Mouse (Mus musculus): ENCODE data around the gene Jmjd8.

GRCm38 (mm10) chr17:25808028-25808427 lies 20.6 kb upstream of the Jmjd8 start:
- TF ChIP-seq CTCF (IDR thresholded peaks at IDR 0.05; ENCODE audit: extremely low read depth, insufficient read length, insufficient replicate concordance, low read depth, low read length) (no peak), POLR2A (IDR thresholded peaks at IDR 0.05; ENCODE audit: low read depth, low read length) (no peak)

Data from small intestine, adult 2 months (tissue).